Mouse (Mus musculus): ENCODE measurements around the gene Far2.

DNA sequence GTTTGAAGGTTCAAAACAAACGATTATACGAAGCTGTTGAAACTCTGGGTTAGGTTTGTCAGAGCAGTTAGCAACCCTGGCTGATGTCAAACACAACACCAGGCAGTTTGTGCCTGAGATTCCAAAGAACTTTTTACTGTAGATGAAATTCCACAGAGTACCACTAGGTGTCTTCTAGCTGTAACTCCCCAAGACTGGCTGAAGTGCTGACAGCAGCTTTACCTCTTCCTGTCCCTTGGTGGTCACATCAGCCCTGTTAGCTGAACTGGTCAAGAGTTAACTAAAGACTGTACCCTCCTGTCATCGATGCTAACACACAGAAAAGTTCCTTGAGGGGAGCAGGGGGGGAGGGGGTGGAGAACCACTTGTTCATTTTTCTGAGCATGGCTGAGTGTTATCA lies 46.0 kb upstream of the Far2 start:
- TF ChIP-seq CTCF (IDR thresholded peaks at IDR 0.05; ENCODE audit: extremely low read depth, insufficient read depth, insufficient read length, insufficient replicate concordance) (no peak), POLR2A (IDR thresholded peaks at IDR 0.05; ENCODE audit: low read depth, low read length) (no peak)

Measured in spleen, adult 2 months (tissue).